In genomic region chr4:80638381-80638780, GRCm38 (mm10) we compare ENCODE assay signal across 23 mouse cellular contexts.
DNase-seq lines count a peak whose midpoint lies in the region; ATAC-seq and TF ChIP-seq lines count a peak whose summit lies in the region.
"Had no signal": no experiment of that assay in that cellular context is flagged by ENCODE, and none has a peak within 500 bp of the region (broad histone marks: within the 10 kb centered on the region; RNA-seq: fewer than 3 reads in every experiment).

No protein-coding gene starts in this region.

- no peak for TF ChIP-seq CTCF in brain, embryonic 14.5 days (IDR thresholded peaks at IDR 0.05; ENCODE audit: borderline replicate concordance, extremely low read depth, insufficient read depth, insufficient read length)

- no peaks in the 10 kb centered on the region for H3K27me3 ChIP-seq in forebrain, embryonic 14.5 days (replicated peaks; ENCODE audit: control insufficient read depth, insufficient read depth, low read length)
- no peaks in the 10 kb centered on the region for H3K27me3 ChIP-seq in forebrain, embryonic 12.5 days
- H3K27me3 ChIP-seq: embryonic facial prominence, embryonic 12.5 days; heart, embryonic 13.5 days; hindbrain, embryonic 15.5 days; neural tube, embryonic 13.5 days had no signal

- no peak for ATAC-seq in forebrain, embryonic 14.5 days
- ATAC-seq in forebrain, embryonic 12.5 days (ENCODE audit: low FRiP score): no peak
- ATAC-seq in monocyte, adult 5-6 weeks (replicated peaks; ENCODE audit: insufficient number of reproducible peaks, low FRiP score, low TSS enrichment, poor library complexity, severe bottlenecking): no peak
- ATAC-seq: forebrain, postnatal 0 days; intestine, postnatal 0 days had no signal

- H3K9me3 ChIP-seq in forebrain, embryonic 14.5 days (replicated peaks; ENCODE audit: control insufficient read depth, low read length): no peaks in the 10 kb centered on the region
- no peaks in the 10 kb centered on the region for H3K9me3 ChIP-seq in forebrain, embryonic 12.5 days
- H3K9me3 ChIP-seq: embryonic facial prominence, embryonic 12.5 days; heart, embryonic 13.5 days; hindbrain, embryonic 15.5 days; limb, embryonic 10.5 days; midbrain, embryonic 10.5 days; neural tube, embryonic 13.5 days had no signal

- H3K9ac ChIP-seq in forebrain, embryonic 14.5 days (ENCODE audit: low read length): no peak overlapping the region
- no peak overlapping the region for H3K9ac ChIP-seq in forebrain, embryonic 12.5 days
- H3K9ac ChIP-seq: embryonic facial prominence, embryonic 12.5 days; forebrain, postnatal 0 days; heart, embryonic 13.5 days; hindbrain, embryonic 15.5 days; neural tube, embryonic 13.5 days had no signal

- no peaks in the 10 kb centered on the region for H3K36me3 ChIP-seq in forebrain, embryonic 14.5 days (ENCODE audit: control insufficient read depth, insufficient read depth, low read length)
- H3K36me3 ChIP-seq in forebrain, embryonic 12.5 days (replicated peaks): no peaks in the 10 kb centered on the region
- H3K36me3 ChIP-seq: embryonic facial prominence, embryonic 12.5 days; heart, embryonic 13.5 days; hindbrain, embryonic 15.5 days; limb, embryonic 10.5 days; midbrain, embryonic 10.5 days; neural tube, embryonic 13.5 days had no signal

- H3K27ac ChIP-seq in forebrain, embryonic 14.5 days (ENCODE audit: low read depth, low read length): no peak overlapping the region
- no peak overlapping the region for H3K27ac ChIP-seq in forebrain, embryonic 12.5 days
- H3K27ac ChIP-seq: embryonic facial prominence, embryonic 12.5 days; heart, embryonic 13.5 days; hindbrain, embryonic 15.5 days; layer of hippocampus, adult 2 months; limb, embryonic 10.5 days; midbrain, embryonic 10.5 days; neural tube, embryonic 13.5 days had no signal

- TF ChIP-seq POLR2A in brain, embryonic 14.5 days (IDR thresholded peaks at IDR 0.05; ENCODE audit: borderline replicate concordance, extremely low read depth, insufficient read depth, insufficient read length, poor library complexity, severe bottlenecking): no peak

- H3K4me1 ChIP-seq in forebrain, embryonic 14.5 days (ENCODE audit: control insufficient read depth, insufficient read depth, low read length): no peaks in the 10 kb centered on the region
- H3K4me1 ChIP-seq in forebrain, embryonic 12.5 days: no peaks in the 10 kb centered on the region
- H3K4me1 ChIP-seq: embryonic facial prominence, embryonic 12.5 days; heart, embryonic 13.5 days; hindbrain, embryonic 15.5 days; limb, embryonic 10.5 days; midbrain, embryonic 10.5 days; neural tube, embryonic 13.5 days had no signal

- DNase-seq in forebrain, embryonic 14.5 days (ENCODE audit: low spot score): peak; percentile 1
- peak; percentile 22 for DNase-seq in brain, embryonic 14.5 days (ENCODE audit: low read depth)
- peak; percentile 24 to 65 for DNase-seq in cerebellum, postnatal 14 days
- DNase-seq in right cerebral cortex, postnatal 10 days (ENCODE audit: low spot score in 2 of 2): peak; percentile 24 to 41
- DNase-seq in layer of hippocampus, postnatal 36 days: no peak
- DNase-seq: adrenal gland, adult 2 months; forebrain, postnatal 0 days; heart, postnatal 36 days; kidney, postnatal 10 days; lung, adult 2 months; lung, postnatal 4 days; thymus, postnatal 14 days had no signal

- H3K4me3 ChIP-seq in forebrain, embryonic 14.5 days (ENCODE audit: low read depth, low read length): no peak overlapping the region
- H3K4me3 ChIP-seq in forebrain, embryonic 12.5 days (replicated peaks): no peak overlapping the region
- H3K4me3 ChIP-seq: embryonic facial prominence, embryonic 12.5 days; heart, embryonic 13.5 days; hindbrain, embryonic 15.5 days; layer of hippocampus, adult 2 months; limb, embryonic 10.5 days; midbrain, embryonic 10.5 days; neural tube, embryonic 13.5 days had no signal

- H3K4me2 ChIP-seq in forebrain, embryonic 14.5 days (ENCODE audit: low read length): no peak overlapping the region
- H3K4me2 ChIP-seq in forebrain, embryonic 12.5 days: no peak overlapping the region
- H3K4me2 ChIP-seq: embryonic facial prominence, embryonic 12.5 days; heart, embryonic 13.5 days; hindbrain, embryonic 15.5 days; liver, embryonic 11.5 days; neural tube, embryonic 13.5 days had no signal

Comparison
In these comparisons a context has a peak if more than half of its experiments do, and no peak if none do; other contexts are left out.
1. DNase-seq: peak in forebrain, embryonic 14.5 days (single experiment), brain, embryonic 14.5 days (single experiment), cerebellum, postnatal 14 days (2 of 2) and right cerebral cortex, postnatal 10 days (2 of 2); none in layer of hippocampus, postnatal 36 days (0 of 2).